Mouse (Mus musculus): ENCODE measurements around the gene Nfyc.
A peak's percentile ranks its signal among the peaks of the same experiment; 100 is the strongest.

Nfyc gene

DNA sequence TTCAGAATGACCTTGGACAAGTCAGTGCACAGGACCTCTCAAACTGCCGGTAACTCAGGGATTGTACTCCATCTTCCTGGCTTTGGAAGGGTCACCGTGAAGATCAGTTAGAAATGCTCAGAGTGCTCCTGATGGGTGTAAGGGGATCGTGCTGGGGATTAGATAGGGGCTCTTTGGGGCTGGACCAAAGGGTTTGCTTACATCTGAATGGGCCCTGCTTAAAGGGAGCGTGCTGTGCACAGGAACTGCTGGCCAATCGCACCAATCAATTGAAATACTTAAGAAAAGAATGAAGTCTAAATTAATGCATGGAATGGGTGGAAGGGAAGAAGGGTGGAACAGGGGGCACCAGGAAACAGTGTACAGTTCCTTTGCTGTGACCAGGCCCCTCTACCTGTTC is 75.6 kb downstream of the Nfyc start:
- DNase-seq (ENCODE audit: inconsistent age in 2 of 2, low spot score in 1 of 2): no peak

DNA sequence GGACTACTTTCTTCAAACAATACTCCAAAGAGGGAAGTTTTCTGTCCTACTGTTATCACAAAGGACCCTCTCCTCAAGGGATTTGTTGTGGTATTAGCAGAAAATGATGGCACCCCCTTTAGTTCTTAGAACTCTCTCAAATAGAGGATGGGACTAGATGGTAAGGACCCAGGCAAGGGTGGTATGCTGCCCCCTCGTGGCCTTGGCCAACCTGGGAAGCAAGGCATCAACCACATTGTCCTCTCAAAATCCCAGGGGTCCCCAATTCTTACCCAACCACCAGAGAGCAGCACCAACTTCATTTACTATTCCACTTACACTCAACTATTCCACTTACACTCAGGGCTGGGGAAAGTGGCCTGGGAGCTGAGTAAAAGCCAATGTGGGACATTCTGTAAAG is 76.1 kb downstream of the Nfyc start:
- DNase-seq (ENCODE audit: inconsistent age in 2 of 2, low spot score in 1 of 2): peak; percentile 57 to 85

- DNase-seq (ENCODE audit: inconsistent age in 2 of 2, low spot score in 1 of 2): no peak
These were observed 81.8 kb downstream of the Nfyc start for GRCm38 (mm10) chr4:120749601-120750000.

DNA sequence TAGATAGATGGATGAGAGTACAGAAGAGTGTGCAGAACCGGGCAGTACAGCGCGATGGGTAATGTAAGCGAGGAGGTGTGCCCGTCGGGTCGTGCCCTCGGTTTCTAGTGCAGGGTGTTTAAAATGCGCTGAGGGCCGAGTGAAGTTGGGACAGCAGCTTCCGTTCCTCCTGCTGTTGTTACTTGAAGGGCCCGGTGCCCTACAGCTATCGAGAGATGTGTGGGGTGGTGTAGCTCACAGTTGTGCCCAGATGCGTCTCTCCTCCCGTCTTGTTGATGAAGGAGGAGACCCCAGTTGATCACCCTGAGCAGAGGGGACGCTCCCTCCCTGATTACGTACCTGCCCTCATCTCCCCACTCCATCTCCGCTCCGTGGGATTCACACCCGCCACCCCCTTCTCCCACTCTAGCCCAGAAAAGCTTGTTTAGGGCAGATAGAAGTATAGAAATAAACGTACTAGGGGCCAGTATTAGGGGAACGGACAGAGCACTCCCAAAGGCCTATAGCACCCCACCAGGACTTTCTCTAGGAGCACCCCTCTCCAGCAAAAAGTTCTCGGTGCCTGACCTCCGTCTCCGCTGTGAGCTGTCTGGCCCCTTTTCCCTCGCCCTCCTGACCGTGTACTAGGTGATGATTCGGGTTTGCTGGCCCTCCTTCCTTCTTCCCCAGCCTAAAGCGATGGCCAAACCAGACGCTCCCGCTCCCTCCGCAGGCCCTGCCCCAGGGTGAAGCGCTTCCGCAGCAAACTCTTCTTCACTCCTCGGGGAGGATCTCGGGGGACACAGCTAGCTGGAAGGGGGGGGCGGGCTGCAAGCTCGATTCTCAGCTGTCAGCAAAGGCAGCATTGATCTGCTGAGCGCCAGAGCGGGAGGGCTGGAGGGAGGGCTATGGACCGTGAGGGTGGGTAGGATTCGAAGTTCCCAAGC is 83.2 kb downstream of the Nfyc start, which contains the start of gene Kcnq4:
Gene Kcnq4, minus strand, starts transcription at position 672 of the 926 bp plus-strand sequence.
- DNase-seq (ENCODE audit: inconsistent age in 2 of 2, low spot score in 1 of 2): no peak

DNA sequence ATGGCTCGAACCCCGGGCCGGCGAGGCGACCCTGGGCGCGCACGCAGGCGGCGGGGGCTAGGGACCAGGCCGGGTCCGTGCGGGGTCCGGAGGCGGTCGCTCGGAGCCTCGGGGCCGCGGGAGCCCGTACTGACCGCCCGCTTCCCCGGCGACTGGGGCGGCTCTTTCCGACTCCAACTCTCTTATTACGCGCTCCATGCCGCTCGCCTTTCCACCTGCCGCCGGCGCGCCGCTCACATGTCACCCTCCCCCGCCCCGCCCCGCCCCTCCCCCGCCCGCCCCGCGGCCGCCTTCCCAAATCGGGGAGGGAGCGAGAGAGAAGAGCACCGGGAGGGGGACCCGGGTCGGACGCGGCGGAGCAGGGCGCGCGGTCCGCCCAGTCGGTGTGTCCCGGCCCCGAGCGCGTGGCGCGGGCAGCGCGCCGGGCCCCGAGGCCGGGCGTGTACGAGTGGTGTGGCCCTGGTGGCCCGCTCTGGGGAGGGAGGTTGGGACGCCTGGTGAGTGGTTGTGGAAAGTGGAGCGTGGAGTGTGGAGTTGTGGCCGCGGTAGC is 84.1 kb downstream of the Nfyc start:
- DNase-seq (ENCODE audit: inconsistent age in 2 of 2, low spot score in 1 of 2): peak; percentile 37 to 74

DNA sequence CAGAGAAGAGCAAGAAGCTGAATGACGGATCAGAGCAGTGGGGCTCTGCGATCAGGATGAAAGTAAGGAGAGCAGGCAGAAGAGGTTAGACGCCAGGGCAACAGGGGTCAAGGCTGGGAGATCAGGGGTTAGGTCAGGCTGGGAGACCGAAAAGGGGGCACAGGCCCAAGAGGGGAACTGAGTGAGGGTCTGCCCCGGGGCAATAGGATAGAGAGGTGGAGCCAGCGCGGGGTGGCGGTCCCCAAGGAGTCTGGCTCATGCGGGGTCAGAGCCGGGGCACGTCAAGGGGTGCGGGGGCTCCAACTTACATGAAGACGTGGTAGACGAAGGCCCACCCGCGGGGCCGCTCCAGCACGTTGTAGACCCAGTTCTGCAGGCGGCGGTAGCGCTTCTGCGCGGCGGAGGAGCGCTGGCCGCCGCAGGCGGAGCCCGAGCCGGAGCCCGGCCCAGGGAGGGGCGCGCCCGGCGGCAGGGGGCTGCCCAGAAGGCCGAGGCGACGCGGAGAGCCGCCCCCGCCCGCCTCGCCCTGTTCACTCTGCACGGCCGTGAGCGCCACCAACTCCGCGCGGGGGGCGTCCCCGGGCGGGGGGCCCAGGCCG is 84.7 kb downstream of the Nfyc start:
- DNase-seq (ENCODE audit: inconsistent age in 2 of 2, low spot score in 1 of 2): peak; percentile 31 to 65

- DNase-seq (ENCODE audit: inconsistent age in 2 of 2, low spot score in 1 of 2): no peak
These were observed 85.4 kb downstream of the Nfyc start for GRCm38 (mm10) chr4:120745731-120746551.

DNA sequence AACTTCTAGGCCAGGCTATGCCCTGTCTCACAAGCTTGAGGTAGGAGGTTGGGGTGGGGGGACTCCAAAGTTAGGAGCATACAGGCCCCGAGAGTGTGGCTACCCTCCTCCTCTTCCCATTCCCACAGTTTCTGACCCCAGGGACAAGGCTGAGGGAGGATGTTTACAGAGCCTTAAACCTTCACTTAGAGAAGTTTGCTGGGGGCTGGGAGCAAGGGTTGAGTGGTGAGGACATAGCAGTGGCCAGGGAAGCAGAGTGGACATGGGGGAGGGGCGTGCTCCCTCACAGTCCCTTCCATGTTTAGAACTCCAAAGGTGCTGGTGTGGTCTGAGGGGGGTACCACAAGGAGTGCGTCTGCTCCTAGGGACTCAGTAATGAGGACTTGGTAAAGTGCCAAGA is 87.7 kb downstream of the Nfyc start:
- DNase-seq (ENCODE audit: inconsistent age in 2 of 2, low spot score in 1 of 2): no peak

GRCm38 (mm10) chr4:120741303-120741702 is 90.1 kb downstream of the Nfyc start:
- peak; percentile 42 to 55 for DNase-seq (ENCODE audit: inconsistent age in 2 of 2, low spot score in 1 of 2)

DNA sequence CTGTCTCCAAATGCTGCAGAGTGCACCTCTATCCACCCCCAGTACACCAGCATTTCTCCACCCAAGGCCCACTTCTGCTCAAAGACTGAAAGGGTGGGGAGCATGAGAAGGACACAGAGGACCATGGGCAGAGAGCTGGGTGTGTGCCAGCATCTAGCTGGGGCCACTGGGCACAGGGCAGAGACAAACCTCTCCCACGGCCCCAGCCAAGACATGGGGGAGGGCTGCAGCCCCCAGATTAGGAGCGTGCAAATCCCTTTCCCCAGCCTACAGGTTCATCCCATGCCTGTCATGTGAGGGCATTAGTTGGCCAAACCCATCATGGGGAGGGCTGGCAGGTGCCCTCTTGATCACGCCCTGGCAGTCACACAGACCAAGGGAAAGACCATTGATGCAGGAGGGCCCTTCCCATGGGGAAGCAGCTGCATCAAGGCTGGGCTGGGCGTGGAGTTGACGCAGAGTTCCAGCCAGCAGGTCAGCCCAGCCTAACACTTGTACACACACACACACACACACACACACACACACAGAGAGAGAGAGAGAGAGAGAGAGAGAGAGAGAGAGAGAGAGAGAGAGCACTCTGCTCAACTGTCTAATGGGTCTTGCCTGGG is 97.3 kb downstream of the Nfyc start:
- no peak for DNase-seq (ENCODE audit: inconsistent age in 2 of 2, low spot score in 1 of 2)

DNA sequence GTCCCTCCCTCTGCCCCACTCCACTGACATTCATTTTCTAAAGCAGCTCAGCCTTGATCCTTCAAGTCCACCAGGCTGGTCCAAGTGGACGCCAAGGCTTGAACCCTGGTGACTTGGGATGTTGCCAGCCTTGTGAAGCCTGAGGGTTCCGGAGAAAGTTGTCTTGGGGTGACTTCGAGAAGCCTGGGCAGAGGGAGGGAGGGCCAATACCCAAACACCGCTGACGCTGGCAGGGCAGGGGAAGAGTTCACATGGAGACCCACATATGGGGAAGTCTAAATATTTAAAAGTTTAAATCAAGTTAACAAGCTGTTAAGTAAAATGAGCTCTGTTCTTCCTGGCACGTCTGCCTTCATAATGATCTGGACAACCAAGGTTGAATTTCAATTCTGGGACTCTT is 98.6 kb downstream of the Nfyc start:
- DNase-seq (ENCODE audit: inconsistent age in 2 of 2, low spot score in 1 of 2): no peak

DNA sequence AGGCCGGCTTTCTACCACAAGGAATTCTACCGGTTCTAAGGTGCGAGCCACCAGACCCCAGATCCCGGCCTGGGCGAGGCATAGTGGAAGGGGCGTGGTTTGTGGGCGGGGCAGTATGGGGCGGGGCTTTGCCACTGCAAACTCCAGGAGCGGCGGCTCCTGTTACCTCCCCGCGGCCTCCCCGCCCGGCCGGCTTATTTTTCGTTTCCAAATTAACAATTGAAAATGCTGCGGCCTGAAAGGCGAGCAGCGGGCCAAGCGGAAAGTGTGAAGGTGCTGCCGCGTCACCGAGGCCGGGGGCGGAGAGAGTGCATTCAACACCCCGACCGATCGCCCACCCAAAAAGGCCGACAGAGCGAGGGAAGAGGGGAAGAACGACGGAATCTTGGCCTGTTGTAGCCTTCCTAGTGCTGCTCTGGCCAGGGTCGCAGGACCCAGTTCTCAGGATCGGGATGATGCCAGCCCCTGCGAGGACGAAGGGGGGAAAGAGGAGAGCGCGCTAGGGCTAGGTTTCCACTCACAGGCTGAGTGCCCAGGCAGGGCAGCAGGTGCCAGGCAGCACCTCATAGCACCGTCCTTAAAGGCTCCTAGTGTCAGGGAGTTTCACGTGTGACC is 100.2 kb downstream of the Nfyc start:
- peak; percentile 75 to 95 for DNase-seq (ENCODE audit: inconsistent age in 2 of 2, low spot score in 1 of 2)

DNA sequence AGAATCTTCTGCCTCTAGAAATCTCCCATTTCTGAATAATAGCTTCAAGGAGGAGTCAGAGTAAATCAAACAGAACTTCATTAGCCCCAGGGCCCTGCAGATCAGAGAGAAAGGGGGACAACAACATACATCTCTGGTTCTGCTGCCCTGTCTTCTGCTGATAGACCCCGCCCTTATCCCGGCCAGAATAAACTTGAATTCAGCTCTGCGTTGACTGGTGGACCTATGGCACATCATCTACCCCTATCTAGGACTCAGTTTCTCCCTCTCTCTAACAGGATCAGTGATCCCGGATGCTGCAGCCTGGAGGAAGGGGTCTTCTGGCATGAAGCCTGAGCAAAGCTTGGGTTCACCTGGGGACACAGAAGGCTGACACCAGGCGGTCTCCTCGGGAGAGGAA is 100.8 kb downstream of the Nfyc start:
- no peak for DNase-seq (ENCODE audit: inconsistent age in 2 of 2, low spot score in 1 of 2)

DNA sequence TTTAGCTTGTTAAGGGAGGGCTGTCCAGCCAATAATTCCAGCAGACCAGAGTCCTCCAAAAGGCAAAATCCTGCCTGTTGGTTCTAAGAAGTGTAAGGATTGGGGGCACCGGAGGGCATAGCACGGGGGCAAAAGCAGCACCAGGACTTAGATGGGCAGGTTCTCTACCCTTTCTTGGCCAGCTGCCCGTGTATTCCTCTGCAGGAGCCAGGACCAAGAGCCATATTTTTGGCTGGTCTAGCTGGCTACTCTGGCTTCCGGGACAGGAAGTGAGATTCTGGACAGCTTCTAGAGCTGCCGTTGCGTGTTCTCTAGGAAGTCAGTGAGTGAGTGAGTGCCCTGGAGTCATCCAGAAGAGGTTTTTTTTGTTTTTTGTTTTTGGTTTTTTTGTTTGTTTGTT is 101.2 kb downstream of the Nfyc start:
- DNase-seq (ENCODE audit: inconsistent age in 2 of 2, low spot score in 1 of 2): peak in 1 of 2 experiments; percentile 59

GRCm38 (mm10) chr4:120729441-120729840 is 101.9 kb downstream of the Nfyc start:
- DNase-seq (ENCODE audit: inconsistent age in 2 of 2, low spot score in 1 of 2): no peak

DNA sequence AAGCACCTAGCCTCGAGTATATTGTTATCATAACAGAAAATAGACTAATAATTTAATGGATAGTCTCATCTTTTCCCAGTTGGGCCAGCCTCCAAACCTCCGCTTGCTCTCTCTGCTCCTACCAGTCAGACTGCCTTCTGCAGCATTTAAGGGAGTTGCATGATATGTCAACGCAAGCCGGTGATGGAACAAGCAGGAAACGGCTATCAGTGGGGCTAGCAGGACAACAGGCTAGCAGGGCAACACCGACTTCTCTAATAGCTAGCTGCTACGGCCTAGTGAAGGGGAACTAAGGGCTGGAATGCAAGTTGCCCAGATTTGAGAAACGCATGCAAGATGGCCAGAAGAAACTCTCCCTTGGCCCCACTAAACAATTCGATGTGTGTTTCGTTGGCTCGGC is 103.5 kb downstream of the Nfyc start:
- DNase-seq (ENCODE audit: inconsistent age in 2 of 2, low spot score in 1 of 2): no peak

- DNase-seq (ENCODE audit: inconsistent age in 2 of 2, low spot score in 1 of 2): no peak
These were observed 105.2 kb downstream of the Nfyc start for GRCm38 (mm10) chr4:120726174-120726573.

GRCm38 (mm10) chr4:120725516-120726090 is 105.8 kb downstream of the Nfyc start:
- DNase-seq (ENCODE audit: inconsistent age in 2 of 2, low spot score in 1 of 2): no peak

DNA sequence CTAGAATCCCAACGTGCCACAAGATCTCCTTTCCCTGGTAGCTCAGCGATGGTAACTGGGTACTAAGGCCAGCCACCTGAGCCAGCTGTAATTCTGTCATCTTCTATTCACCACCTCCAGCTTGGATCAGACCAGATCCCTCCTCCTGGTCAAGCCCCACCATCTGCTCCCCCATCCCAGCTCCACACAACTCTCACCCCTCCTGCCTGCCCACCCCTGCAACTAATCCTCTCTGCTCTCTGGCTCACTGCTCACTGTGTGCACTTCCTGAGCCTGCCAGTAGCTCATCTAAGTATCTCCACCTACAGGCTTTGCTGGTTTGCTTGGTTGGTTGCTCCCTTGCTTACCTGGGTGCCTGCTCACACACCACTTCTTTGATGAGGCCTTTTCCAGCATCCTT is 109.8 kb downstream of the Nfyc start:
- DNase-seq (ENCODE audit: inconsistent age in 2 of 2, low spot score in 1 of 2): no peak

GRCm38 (mm10) chr4:120719152-120719551 is 112.2 kb downstream of the Nfyc start:
- no peak for DNase-seq (ENCODE audit: inconsistent age in 2 of 2, low spot score in 1 of 2)

All from adrenal gland, adult (tissue).